Mouse (Mus musculus) frontal cortex, postnatal 36 days (tissue): Measurements from ENCODE around the gene Gas7.

Experiments used
- DNase-seq, 2 experiments: peaks; one replicate each; pipeline ENCODE4 v3.0.0; 2022; ENCODE audit warnings: low spot score in 2 of 2

Gas7 gene

GRCm38 (mm10) chr11:67694703-67695376, 239.6 kb downstream of the Gas7 start, which contains the start of gene Rcvrn:
Gene Rcvrn (plus strand): TSS chr11:67695326.
- no peak for DNase-seq

DNA sequence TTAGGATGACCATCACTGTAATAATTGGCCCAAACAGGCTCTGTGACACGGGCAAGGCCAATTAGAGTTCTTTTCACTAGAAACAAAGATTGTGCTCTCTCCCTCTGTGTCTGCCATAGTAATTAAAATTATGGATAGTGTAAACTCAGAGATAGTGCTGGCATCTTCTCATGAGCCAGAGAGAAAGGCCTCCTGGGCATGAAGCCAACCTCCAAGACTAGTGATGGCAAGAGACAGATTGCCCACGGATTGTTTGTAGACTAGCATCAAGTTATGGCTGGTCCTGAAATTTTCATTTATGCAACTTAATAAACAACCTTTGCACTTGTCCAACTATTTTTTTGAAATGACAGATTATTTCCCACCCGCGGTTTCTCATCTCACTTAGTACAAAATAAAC, 257.7 kb downstream of the Gas7 start:
- no peak for DNase-seq

DNA sequence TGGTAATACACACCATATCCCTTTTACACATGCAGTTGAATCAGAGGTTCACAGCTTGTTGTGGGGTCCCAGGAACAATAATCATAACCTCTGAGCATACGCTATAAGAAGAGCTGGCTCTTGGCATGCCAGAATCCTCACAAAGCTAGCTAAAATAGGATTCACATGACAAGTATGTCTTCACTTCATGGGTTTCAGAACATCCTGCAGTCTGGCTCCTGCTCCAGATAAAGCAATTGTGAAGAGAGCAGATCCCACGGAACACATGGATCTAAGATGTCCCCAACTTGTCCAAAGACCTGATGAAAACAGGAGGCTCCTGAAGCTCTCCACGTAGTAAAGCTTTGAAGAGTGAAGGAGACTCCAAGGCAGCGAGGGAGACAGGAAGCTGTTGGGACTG, 260.1 kb downstream of the Gas7 start:
- DNase-seq = no peak

GRCm38 (mm10) chr11:67721485-67721884, 266.2 kb downstream of the Gas7 start:
- DNase-seq = no peak

DNA sequence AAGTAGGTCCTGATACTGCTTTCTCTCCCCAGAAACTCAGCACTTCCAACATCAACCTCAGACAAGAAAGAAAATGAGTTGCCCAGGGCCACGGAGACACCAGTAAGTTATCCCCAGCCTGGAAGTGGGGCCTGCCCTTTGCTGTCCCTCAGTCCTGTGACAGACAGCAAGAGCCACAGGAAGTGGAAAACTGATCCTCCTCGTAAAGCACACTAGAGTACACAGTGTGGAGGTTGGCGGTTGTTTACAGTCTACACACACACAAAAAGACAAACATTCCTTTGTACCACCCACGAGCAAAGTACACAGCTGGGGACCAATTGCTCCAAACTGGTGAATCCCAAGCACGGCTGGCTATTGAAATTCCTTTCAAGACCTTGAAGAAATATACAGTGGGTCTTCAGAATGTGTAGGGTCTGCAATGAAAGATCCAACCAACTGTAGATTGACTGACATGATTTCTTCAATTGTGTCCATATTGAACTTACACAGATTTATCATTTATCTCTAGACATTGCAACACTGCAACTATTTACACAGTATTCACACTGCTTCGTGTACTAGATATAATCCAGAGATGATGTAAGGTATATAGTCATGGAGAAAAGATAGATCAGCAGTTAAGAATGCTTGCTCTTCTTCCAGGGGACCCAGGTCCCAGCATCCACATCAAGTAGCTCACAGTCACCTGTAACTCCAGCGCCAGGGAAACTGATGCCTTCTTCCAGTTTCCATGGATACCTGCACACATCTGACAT, 267.3 kb downstream of the Gas7 start:
- DNase-seq = no peak

GRCm38 (mm10) chr11:67723231-67724013, 268.2 kb downstream of the Gas7 start:
- DNase-seq = peak; percentile 42 to 76

DNA sequence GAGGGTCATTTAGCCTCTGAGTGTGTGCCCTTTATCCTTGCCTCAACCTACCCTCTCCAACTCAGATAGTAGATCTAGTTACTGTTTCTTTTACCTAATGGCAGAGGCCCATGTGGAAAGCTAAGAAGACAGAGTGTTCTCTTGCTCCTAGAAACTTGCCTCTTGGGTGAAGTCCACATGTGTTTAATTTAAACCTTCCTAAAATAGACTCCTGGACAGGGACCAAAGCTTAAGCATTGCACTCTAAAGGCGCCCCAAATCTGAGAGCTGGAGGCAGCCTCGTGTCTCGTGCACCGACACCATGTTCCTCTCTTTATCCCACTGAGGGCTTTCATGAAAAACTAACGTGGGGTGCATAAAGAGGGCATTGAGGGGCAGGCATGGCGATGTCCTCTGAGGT, 271.9 kb downstream of the Gas7 start:
- peak in 1 of 2 experiments; percentile 47 for DNase-seq

DNA sequence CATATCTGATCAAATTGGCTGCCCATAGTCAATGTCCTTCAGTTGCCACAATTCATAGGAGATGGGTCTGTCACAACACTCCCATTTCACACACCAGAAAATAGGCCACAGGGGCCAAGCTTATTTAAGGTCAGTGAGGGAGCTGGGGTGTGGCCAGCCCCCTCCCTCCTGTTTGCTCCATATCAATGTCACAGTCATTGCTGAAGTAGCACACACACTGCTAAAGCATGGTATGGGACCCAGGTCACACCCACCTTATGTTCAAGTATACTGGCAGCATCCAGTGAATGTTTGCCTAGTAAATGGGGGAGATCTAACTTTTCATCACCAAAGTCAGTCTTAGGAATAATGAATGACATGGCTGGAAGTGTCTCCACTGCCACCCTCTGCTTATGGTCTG, 273.5 kb downstream of the Gas7 start:
- no peak for DNase-seq

GRCm38 (mm10) chr11:67731056-67731455, 275.8 kb downstream of the Gas7 start:
- DNase-seq = no peak

DNA sequence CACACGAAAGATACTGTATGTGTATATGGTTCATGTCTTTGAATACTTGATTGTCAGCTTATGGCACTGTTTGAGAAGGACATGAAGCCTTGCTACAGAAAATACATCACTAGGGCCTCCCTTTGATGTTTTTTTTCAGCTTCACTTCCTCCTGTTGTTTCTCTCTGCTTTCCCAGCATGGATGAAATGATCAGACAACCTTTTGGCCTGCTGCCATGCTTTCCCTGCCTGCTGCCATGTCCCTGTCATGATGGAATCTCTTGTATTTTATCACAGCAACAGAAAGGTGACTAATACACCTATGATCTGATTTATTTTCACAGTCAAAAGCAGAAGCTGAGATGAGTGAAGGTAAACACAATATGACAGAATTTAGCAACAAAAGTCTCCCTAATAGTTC, 278.5 kb downstream of the Gas7 start:
- no peak for DNase-seq

DNA sequence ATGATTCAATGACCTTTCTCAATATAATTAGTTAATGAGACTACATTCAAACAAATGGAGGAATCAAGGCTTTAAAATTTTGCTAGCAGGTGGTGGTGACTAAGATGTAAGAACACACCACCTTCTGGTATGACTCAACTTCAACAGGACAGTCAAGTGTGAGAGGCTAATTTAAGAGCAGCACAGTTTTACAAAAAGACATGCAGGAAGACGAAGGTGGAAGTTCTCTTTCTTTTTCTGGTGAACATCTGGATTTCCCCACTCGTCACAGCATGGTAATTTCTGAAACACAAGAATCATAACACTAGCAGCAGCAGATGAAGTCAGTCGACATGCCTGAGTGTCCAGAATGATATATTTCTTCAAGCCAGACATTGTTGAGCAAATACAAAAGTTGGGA, 279.4 kb downstream of the Gas7 start:
- DNase-seq = peak in 1 of 2 experiments; percentile 45

GRCm38 (mm10) chr11:67738345-67738744, 283.1 kb downstream of the Gas7 start:
- no peak for DNase-seq
